Mouse (Mus musculus) olfactory bulb, adult 2 months (tissue): Measurements from ENCODE around the gene Abraxas2.

Source experiments
- CTCF ChIP-seq: fragments of 200-500 bp; IDR thresholded peaks from 2 replicates; pipeline ENCODE4 v1.5.1; 2012; ENCODE audit warnings: low read depth, mild to moderate bottlenecking, low read length, moderate library complexity; ENCODE audit not compliant: insufficient read depth
- POLR2A ChIP-seq: fragments of 200-500 bp; IDR thresholded peaks from 2 replicates; pipeline ENCODE4 v1.6.1; 2012; ENCODE audit warnings: mild to moderate bottlenecking, low read depth, low read length, moderate library complexity; ENCODE audit not compliant: insufficient read depth

DNA sequence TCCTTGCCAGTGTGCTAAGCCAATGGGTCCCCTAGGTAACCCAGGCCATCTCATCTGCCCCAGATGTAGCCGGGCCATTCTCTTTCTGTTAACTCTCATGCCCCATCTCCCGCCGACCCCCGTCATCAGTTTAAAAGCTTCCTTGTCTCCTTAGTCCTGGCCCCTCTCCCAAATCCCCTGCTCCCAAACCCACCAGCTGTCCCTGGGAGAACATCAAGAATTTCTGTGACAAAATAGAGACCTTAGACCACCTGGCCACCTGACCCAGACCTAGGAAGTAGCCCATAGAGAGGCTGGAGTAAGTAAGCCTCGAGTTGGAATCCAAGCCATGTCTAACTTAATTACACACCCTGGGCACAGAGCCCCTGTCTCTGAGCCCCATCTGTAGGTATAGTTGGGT, 31.2 kb downstream of the Abraxas2 start:
- TF ChIP-seq CTCF (no peak), POLR2A (no peak)
